Mouse (Mus musculus) C2C12 (cell line): ENCODE data around the gene Npffr2.

Source experiments
- CEBPB ChIP-seq: IDR thresholded peaks from one replicate; pipeline ENCODE4 v1.6.1; 2011; ENCODE audit warnings: low read depth, mild to moderate bottlenecking, control low read depth, moderate library complexity
- CTCF ChIP-seq: IDR thresholded peaks from one replicate; pipeline ENCODE4 v1.5.1; 2011; ENCODE audit not compliant: control insufficient read depth, insufficient read depth, insufficient read length
- MAX ChIP-seq: IDR thresholded peaks from one replicate; pipeline ENCODE4 v1.6.1; 2011; ENCODE audit warnings: mild to moderate bottlenecking, control low read depth

- TF ChIP-seq CEBPB (no peak), CTCF (no peak), MAX (no peak)
These were observed 15.2 kb downstream of the Npffr2 start for GRCm38 (mm10) chr5:89542472-89542871.
